Mouse (Mus musculus): ENCODE measurements around the gene Nrp1.

DNA sequence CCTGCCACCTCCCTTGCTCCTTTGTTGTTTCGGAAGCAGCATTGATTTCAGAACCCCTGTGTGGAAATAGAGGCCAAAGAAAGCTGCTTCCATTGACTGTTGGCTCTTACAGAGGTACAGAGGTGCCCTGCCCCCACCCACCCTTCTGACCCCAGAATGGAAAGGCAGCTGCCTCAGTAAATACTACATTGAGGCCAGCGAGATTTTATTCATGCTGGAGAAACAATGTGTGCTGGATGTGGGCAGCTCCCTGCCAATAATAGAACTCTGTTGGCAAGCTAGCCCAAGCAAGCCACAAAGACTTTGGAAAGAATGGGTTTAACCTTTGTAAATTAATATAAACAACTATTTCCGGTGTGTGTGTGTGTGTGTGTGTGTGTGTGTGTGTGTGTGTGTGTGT, 24.8 kb downstream of the Nrp1 start:
- TF ChIP-seq POLR2A (IDR thresholded peaks at IDR 0.05; ENCODE audit: borderline replicate concordance, low read depth, low read length) (no peak), CTCF (IDR thresholded peaks at IDR 0.05; ENCODE audit: low read depth, low read length) (no peak)
